Mouse (Mus musculus) spleen, adult 18-20 months (tissue): ENCODE results near the gene Orm1.

Experiments
- DNase-seq, 2 experiments: peaks; one replicate each; pipeline ENCODE4 v3.0.0; 2022; ENCODE audit warnings: mixed read lengths in 2 of 2

Orm1 gene

GRCm38 (mm10) chr4:63356981-63357570, 12.7 kb downstream of the Orm1 start:
- DNase-seq = no peak

GRCm38 (mm10) chr4:63359861-63360260, 15.5 kb downstream of the Orm1 start:
- no peak for DNase-seq

GRCm38 (mm10) chr4:63362150-63362549, 17.8 kb downstream of the Orm1 start, which contains the start of gene Orm2:
Gene Orm2, plus strand, starts transcription at chr4:63362449.
- DNase-seq = no peak

GRCm38 (mm10) chr4:63368577-63368976, 24.2 kb downstream of the Orm1 start:
- peak; percentile 73 to 88 for DNase-seq

GRCm38 (mm10) chr4:63370897-63371296, 26.5 kb downstream of the Orm1 start:
- DNase-seq = no peak

GRCm38 (mm10) chr4:63371890-63372289, 27.5 kb downstream of the Orm1 start:
- DNase-seq = peak in 1 of 2 experiments; percentile 67

- DNase-seq = no peak
These were observed 29.0 kb downstream of the Orm1 start for GRCm38 (mm10) chr4:63373404-63373803.

GRCm38 (mm10) chr4:63374331-63374730, 30.0 kb downstream of the Orm1 start:
- no peak for DNase-seq

- no peak for DNase-seq
These were observed 31.0 kb downstream of the Orm1 start for GRCm38 (mm10) chr4:63375367-63375766.

- no peak for DNase-seq
These were observed 33.1 kb downstream of the Orm1 start for GRCm38 (mm10) chr4:63377483-63377882.

- no peak for DNase-seq
These were observed 38.5 kb downstream of the Orm1 start for GRCm38 (mm10) chr4:63382676-63383369.

GRCm38 (mm10) chr4:63383474-63383873, 39.1 kb downstream of the Orm1 start:
- DNase-seq = no peak

GRCm38 (mm10) chr4:63384262-63384661, 39.9 kb downstream of the Orm1 start:
- no peak for DNase-seq

- DNase-seq = no peak
These were observed 40.9 kb downstream of the Orm1 start for GRCm38 (mm10) chr4:63385253-63385652.

GRCm38 (mm10) chr4:63385784-63386183, 41.4 kb downstream of the Orm1 start:
- DNase-seq = peak; percentile 65 to 70

- DNase-seq = no peak
These were observed 43.7 kb downstream of the Orm1 start for GRCm38 (mm10) chr4:63388029-63388428.

- DNase-seq = peak in 1 of 2 experiments; percentile 39
These were observed 44.9 kb downstream of the Orm1 start for GRCm38 (mm10) chr4:63389121-63389886.

- no peak for DNase-seq
These were observed 45.6 kb downstream of the Orm1 start for GRCm38 (mm10) chr4:63389887-63390528.

- DNase-seq = no peak
These were observed 47.0 kb downstream of the Orm1 start for GRCm38 (mm10) chr4:63391322-63391721.
